Mouse (Mus musculus): Measurements from ENCODE around the gene Chl1. TPM values are rescaled to one million over a fixed set of nuclear protein-coding genes. Genes with fewer than 3 reads are reported as not detected.
A peak's percentile ranks its signal among the peaks of the same experiment; 100 is the strongest.

The Chl1 gene
- total RNA-seq (2014; rRNA removed) (172 and 214 TPM in 2 replicates), polyA plus RNA-seq (2015; fragmentation: Nextera tagmentation; extraction: Ambion mirVana) (154 and 157 TPM in 2 replicates)

GRCm38 (mm10) chr6:103510392-103511289 lies at the start of gene Chl1:
Gene Chl1, plus strand, starts transcription at chr6:103510586.
- H3K4me1 ChIP-seq (ENCODE audit: insufficient read depth, low read length): peaks cover 4% of the 10 kb centered on the region
- no peaks in the 10 kb centered on the region for H3K36me3 ChIP-seq (ENCODE audit: insufficient read depth, low read length)
- H3K27me3 ChIP-seq (ENCODE audit: insufficient read depth, low read length): no peaks in the 10 kb centered on the region
- peak; percentile 68 for ATAC-seq
- H3K4me2 ChIP-seq (ENCODE audit: low read depth, low read length): peak within 1 kb of the TSS; percentile 73
- no peaks in the 10 kb centered on the region for H3K9me3 ChIP-seq (ENCODE audit: low read length)
- TF ChIP-seq CTCF (IDR thresholded peaks at IDR 0.05; ENCODE audit: low read depth): no peak
- DNase-seq (ENCODE audit: low spot score): peak; percentile 75
- 2% methylated on average over 25 of the region's 25 CpGs for WGBS
- H3K27ac ChIP-seq: peak within 1 kb of the TSS; percentile 96
- peak within 1 kb of the TSS; percentile 84 for H3K9ac ChIP-seq (replicated peaks; ENCODE audit: low read length)
- peak within 1 kb of the TSS; percentile 61 for H3K4me3 ChIP-seq (ENCODE audit: low read length)

GRCm38 (mm10) chr6:103465479-103466080 lies 44.8 kb upstream of the Chl1 start:
- no peak overlapping the region for H3K4me3 ChIP-seq (ENCODE audit: low read length)
- H3K4me2 ChIP-seq (ENCODE audit: low read depth, low read length): no peak overlapping the region
- DNase-seq (ENCODE audit: low spot score) (no peak), ATAC-seq (no peak)
- no peaks in the 10 kb centered on the region for H3K27me3 ChIP-seq (ENCODE audit: insufficient read depth, low read length)
- no peaks in the 10 kb centered on the region for H3K4me1 ChIP-seq (ENCODE audit: insufficient read depth, low read length)
- 56% methylated on average over 5 of the region's 5 CpGs for WGBS
- no peak overlapping the region for H3K9ac ChIP-seq (replicated peaks; ENCODE audit: low read length)
- H3K27ac ChIP-seq: no peak overlapping the region
- no peaks in the 10 kb centered on the region for H3K9me3 ChIP-seq (ENCODE audit: low read length)
- no peaks in the 10 kb centered on the region for H3K36me3 ChIP-seq (ENCODE audit: insufficient read depth, low read length)
- no peak for TF ChIP-seq CTCF (IDR thresholded peaks at IDR 0.05; ENCODE audit: low read depth)

GRCm38 (mm10) chr6:103473316-103473715 lies 37.1 kb upstream of the Chl1 start:
- Histone ChIP-seq H3K9me3 (ENCODE audit: low read length) (no peaks in the 10 kb centered on the region), H3K4me2 (ENCODE audit: low read depth, low read length) (no peak overlapping the region), H3K4me3 (ENCODE audit: low read length) (no peak overlapping the region), H3K27me3 (ENCODE audit: insufficient read depth, low read length) (no peaks in the 10 kb centered on the region), H3K27ac (no peak overlapping the region), H3K36me3 (ENCODE audit: insufficient read depth, low read length) (no peaks in the 10 kb centered on the region), H3K4me1 (ENCODE audit: insufficient read depth, low read length) (no peaks in the 10 kb centered on the region), H3K9ac (replicated peaks; ENCODE audit: low read length) (no peak overlapping the region)
- 67% methylated on average over 5 of the region's 5 CpGs for WGBS
- ATAC-seq (no peak), DNase-seq (ENCODE audit: low spot score) (no peak)
- no peak for TF ChIP-seq CTCF (IDR thresholded peaks at IDR 0.05; ENCODE audit: low read depth)

- no peak overlapping the region for H3K4me2 ChIP-seq (ENCODE audit: low read depth, low read length)
- ATAC-seq (no peak), DNase-seq (ENCODE audit: low spot score) (peak; percentile 5)
- H3K4me3 ChIP-seq (ENCODE audit: low read length): no peak overlapping the region
- H3K9ac ChIP-seq (replicated peaks; ENCODE audit: low read length): no peak overlapping the region
- 74% methylated on average over 1 of the region's 1 CpGs for WGBS
- no peaks in the 10 kb centered on the region for H3K36me3 ChIP-seq (ENCODE audit: insufficient read depth, low read length)
- H3K4me1 ChIP-seq (ENCODE audit: insufficient read depth, low read length): no peaks in the 10 kb centered on the region
- no peaks in the 10 kb centered on the region for H3K9me3 ChIP-seq (ENCODE audit: low read length)
- no peak for TF ChIP-seq CTCF (IDR thresholded peaks at IDR 0.05; ENCODE audit: low read depth)
- H3K27me3 ChIP-seq (ENCODE audit: insufficient read depth, low read length): no peaks in the 10 kb centered on the region
- no peak overlapping the region for H3K27ac ChIP-seq
Measured at GRCm38 (mm10) chr6:103487199-103487598, 23.2 kb upstream of the Chl1 start.

- DNase-seq (ENCODE audit: low spot score): no peak
- Histone ChIP-seq H3K9me3 (ENCODE audit: low read length) (no peaks in the 10 kb centered on the region), H3K9ac (replicated peaks; ENCODE audit: low read length) (no peak overlapping the region), H3K4me1 (ENCODE audit: insufficient read depth, low read length) (no peaks in the 10 kb centered on the region), H3K4me3 (ENCODE audit: low read length) (no peak overlapping the region), H3K4me2 (ENCODE audit: low read depth, low read length) (no peak overlapping the region), H3K27me3 (ENCODE audit: insufficient read depth, low read length) (no peaks in the 10 kb centered on the region), H3K36me3 (ENCODE audit: insufficient read depth, low read length) (no peaks in the 10 kb centered on the region), H3K27ac (no peak overlapping the region)
- no peak for ATAC-seq
- WGBS: 38% methylated on average over 4 of the region's 4 CpGs
- TF ChIP-seq CTCF (IDR thresholded peaks at IDR 0.05; ENCODE audit: low read depth): no peak
Measured at GRCm38 (mm10) chr6:103498404-103498803, 12.0 kb upstream of the Chl1 start.

GRCm38 (mm10) chr6:103504065-103504464 lies 6.3 kb upstream of the Chl1 start:
- H3K4me2 ChIP-seq (ENCODE audit: low read depth, low read length): no peak overlapping the region

More at GRCm38 (mm10) chr6:103504065-103504464, 6.3 kb upstream of the Chl1 start:
- H3K36me3 ChIP-seq (ENCODE audit: insufficient read depth, low read length): no peaks in the 10 kb centered on the region
- no peak overlapping the region for H3K4me3 ChIP-seq (ENCODE audit: low read length)
- H3K9ac ChIP-seq (replicated peaks; ENCODE audit: low read length): no peak overlapping the region
- 54% methylated on average over 3 of the region's 3 CpGs for WGBS
- DNase-seq (ENCODE audit: low spot score) (no peak), ATAC-seq (no peak)
- H3K4me1 ChIP-seq (ENCODE audit: insufficient read depth, low read length): no peaks in the 10 kb centered on the region
- H3K27me3 ChIP-seq (ENCODE audit: insufficient read depth, low read length): no peaks in the 10 kb centered on the region
- H3K9me3 ChIP-seq (ENCODE audit: low read length): no peaks in the 10 kb centered on the region
- no peak overlapping the region for H3K27ac ChIP-seq
- no peak for TF ChIP-seq CTCF (IDR thresholded peaks at IDR 0.05; ENCODE audit: low read depth)

Measured in hindbrain, postnatal 0 days (tissue).